Mouse (Mus musculus) bone marrow, adult 2 months (tissue): ENCODE results near the gene Ccdc74a. TPM values are rescaled to one million over a fixed set of nuclear protein-coding genes. Genes with fewer than 3 reads are reported as not detected.

Source experiments
- H3K27ac ChIP-seq: fragments of 200-500 bp; 2 replicates; pipeline ENCODE4 v1.5.1; 2012; ENCODE audit warnings: low read depth, mild to moderate bottlenecking, control low read depth, inconsistent platforms, low read length; ENCODE audit not compliant: control insufficient read depth, poor library complexity, insufficient read depth
- H3K4me1 ChIP-seq: fragments of 200-500 bp; 2 replicates; pipeline ENCODE4 v1.6.1; 2011; ENCODE audit warnings: low read length; ENCODE audit not compliant: control insufficient read depth, insufficient read depth
- H3K4me3 ChIP-seq: fragments of 200-500 bp; replicated peaks from 2 replicates; pipeline ENCODE3; 2011; ENCODE audit warnings: mild to moderate bottlenecking, low read depth, low read length, control low read depth; ENCODE audit not compliant: control insufficient read depth
- CTCF ChIP-seq: fragments of 200-500 bp; IDR thresholded peaks from 2 replicates; pipeline ENCODE4 v1.5.1; 2011; ENCODE audit warnings: low read length, control low read depth; ENCODE audit not compliant: control insufficient read depth, insufficient read depth
- POLR2A ChIP-seq: fragments of 200-500 bp; IDR thresholded peaks from 2 replicates; pipeline ENCODE4 v1.6.1; 2011; ENCODE audit warnings: low read depth, mild to moderate bottlenecking, control low read depth, low read length, borderline replicate concordance; ENCODE audit not compliant: control insufficient read depth
- WGBS: fragments of 180-500 bp; shearing (Covaris S2); methylation state at CpG from one replicate; pipeline ENCODE4 v1.1.7; 2018; 5-methylcytosine and 5-hydroxymethylcytosine counted together
- polyA plus RNA-seq: library from polyadenylated mRNA; stranded (reverse); fragments of >200 nt; gene quantifications from 2 replicates; pipeline ENCODE4 v1.2.4, GENCODE M21; 2011; ENCODE audit warnings: low replicate concordance; ENCODE audit not compliant: missing spikeins, insufficient read depth, insufficient read length

Gene Ccdc74a
- polyA plus RNA-seq, 1 experiment, result 2.4 TPM

DNA sequence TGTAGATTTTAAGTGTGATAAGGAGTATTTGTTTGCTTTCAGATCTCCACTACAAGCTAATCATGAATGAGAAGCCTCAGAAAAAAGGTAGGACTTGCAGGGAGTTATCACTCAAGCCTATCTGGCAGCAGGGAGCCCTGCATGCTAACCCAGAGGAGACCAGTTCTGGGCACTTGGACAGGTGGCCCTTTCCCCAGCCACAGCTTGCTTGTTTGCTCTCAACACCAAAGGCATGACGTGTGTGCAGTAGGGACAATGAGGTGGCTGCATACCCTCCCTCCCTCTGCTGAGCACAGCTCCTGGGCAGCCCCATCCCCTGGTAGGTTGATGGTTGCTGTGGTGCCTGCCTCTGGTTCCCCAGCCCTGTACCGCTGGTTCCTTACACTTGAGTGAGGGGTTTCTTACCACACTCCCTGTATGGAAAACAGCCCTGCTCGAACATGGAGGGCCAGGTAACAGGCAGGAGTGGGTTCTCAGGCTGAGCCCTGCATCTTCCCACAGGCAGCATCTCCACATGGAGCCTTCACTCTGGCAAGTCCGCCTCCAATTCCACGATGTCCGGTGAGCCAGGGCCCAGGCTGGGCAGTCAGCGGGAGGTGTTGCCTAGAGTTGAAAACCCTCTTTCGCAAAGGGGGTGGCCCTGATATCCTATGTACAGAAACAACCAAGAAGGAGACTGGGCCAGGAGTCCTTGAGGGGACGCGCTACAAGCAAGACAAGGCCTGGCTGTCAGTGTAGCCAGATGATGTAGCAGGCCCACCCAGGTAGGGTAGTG is 1.5 kb downstream of the Ccdc74a start:
- 89% methylated on average over 10 of the region's 10 CpGs for WGBS
- Histone ChIP-seq H3K27ac (no peak overlapping the region), H3K4me1 (no peaks in the 10 kb centered on the region; the same call in 1 of the 2 replicates), H3K4me3 (no peak overlapping the region)
- TF ChIP-seq CTCF (no peak), POLR2A (no peak)

DNA sequence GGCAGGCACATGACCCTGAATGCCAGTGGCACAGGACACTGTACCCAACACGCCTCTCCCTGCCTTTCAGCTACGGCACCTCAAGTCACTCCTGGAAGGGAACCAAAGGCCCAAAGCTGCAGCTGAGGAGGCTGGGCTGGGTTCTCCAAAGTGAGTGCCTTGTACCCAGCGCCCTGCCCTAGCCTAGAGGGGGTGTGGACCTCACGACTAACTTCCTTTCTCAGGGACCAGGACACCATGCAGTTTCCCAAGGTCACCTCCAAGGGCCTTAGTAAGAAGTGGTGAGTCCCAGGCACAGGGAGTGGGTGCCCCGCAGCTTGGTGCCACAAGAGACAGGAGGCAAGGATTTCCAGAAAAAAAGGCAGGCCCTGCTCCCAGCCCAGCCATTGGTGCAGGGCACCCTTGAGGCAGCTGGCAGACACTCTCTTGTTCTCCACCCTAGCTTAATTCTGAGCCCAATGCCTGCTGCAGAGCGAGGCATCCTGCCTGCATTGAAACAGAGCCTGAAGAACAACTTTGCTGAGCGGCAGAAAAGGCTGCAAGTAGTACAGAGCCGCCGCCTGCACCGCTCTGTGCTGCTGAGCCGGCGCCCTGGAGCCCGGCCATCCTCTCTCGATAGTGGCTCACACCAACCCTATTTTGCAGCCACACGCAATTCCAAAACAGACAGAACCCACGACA is 3.8 kb downstream of the Ccdc74a start:
- 85% methylated on average over 16 of the region's 16 CpGs for WGBS

DNA sequence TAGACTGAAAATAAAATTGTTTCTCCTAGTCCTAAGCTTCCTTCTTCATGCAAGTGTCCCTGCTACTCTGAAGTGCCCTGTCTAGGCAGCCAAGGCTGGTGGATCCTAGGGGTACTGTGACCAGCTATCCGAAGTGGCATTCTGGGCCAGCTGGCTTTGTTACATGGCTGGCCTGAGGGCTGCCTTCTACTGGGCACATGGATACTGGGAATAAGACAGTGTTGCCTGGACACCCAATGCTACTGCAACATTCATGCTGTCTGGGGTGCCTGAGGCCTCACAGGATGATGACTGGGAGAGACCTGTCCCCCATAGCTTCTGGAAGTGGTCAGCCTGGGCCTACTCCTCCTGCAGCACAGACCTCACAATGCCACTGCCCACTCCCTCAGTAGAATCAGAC is 4.4 kb downstream of the Ccdc74a start:
- Histone ChIP-seq H3K4me3 (no peak overlapping the region), H3K27ac (no peak overlapping the region), H3K4me1 (peaks cover 2% of the 10 kb centered on the region)
- WGBS, result 91% methylated on average over 1 of the region's 1 CpGs
- TF ChIP-seq POLR2A (no peak), CTCF (no peak)

More for the DNA sequence above, 3.8 kb downstream of the Ccdc74a start:
- no peak for TF ChIP-seq POLR2A
- TF ChIP-seq CTCF, result no peak
- no peak overlapping the region for H3K27ac ChIP-seq
- peaks cover 2% of the 10 kb centered on the region for H3K4me1 ChIP-seq
- H3K4me3 ChIP-seq, result no peak overlapping the region

DNA sequence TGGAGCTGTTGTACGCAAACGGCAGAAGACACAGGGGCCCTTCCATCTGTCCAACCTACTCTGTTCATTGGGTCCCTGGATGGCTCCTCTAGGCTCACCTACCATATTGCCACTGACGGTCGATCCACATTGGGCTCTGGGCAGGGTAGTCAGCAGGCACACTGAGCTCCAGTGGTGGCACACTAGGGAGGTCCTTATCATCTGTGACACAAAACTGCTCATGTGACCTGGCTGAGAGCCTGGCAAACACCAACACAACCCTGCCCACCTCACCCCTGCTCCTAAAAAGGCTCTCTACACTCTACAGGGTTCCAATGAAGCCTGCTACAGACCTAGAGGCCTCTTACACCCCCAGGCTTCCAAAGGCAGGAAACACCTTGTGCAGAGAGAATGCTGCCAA is 6.3 kb downstream of the Ccdc74a start:
- Histone ChIP-seq H3K27ac (no peak overlapping the region), H3K4me1 (peaks cover 2% of the 10 kb centered on the region), H3K4me3 (no peak overlapping the region)
- WGBS, result 83% methylated on average over 4 of the region's 4 CpGs
- no peak for TF ChIP-seq POLR2A

DNA sequence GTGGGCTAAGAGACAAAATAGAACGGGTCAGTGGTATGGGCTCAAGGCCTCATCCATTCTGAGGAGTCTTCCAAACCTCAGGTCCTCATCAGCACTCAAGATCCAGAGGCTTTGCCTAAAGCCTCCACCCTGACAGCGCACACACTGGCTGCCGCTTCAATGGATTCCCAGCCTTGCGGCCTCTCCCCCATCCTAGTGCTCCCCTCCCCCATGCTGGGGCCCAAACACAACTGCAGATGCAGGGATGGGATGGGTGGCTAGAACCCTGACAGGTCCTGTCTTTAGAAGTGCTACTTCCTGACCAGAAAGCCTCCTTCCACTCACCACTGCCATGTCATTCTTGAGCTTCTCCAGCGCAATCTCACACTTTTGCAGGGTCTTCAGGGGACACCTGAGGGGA is 7.3 kb downstream of the Ccdc74a start:
- 93% methylated on average over 5 of the region's 5 CpGs for WGBS
- TF ChIP-seq CTCF, result no peak
- no peak for TF ChIP-seq POLR2A
- Histone ChIP-seq H3K4me3 (no peak overlapping the region), H3K27ac (no peak overlapping the region), H3K4me1 (peaks cover 2% of the 10 kb centered on the region)

DNA sequence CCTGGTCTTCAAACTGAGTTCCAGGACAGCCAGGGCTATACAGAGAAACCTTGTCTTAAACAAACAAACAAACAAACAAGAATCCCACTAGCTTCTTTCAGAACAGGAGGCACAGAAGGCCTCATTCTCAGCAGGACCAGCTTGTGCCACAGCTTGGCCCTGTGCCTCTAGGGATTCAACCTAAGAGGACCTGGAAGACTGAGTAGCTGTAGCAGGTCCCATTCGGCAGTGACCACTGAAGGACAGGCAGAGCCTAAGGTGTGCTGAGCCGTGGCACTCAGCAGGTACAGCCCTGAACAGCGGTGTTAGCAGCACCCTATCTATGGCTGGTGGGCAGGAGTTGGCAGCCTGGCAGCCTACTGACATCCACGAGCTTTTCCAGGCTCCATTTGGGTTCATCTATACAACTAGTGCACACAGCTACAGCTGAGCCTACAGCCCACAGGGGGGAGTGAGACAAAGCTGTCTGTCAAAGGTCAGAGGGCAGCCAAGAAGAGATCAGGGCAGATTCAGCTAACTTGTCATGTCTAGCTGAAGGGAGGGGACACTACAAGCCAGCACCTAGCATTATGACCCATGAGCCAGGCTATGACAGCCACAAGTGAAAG is 8.0 kb downstream of the Ccdc74a start:
- no peak overlapping the region for H3K27ac ChIP-seq

DNA sequence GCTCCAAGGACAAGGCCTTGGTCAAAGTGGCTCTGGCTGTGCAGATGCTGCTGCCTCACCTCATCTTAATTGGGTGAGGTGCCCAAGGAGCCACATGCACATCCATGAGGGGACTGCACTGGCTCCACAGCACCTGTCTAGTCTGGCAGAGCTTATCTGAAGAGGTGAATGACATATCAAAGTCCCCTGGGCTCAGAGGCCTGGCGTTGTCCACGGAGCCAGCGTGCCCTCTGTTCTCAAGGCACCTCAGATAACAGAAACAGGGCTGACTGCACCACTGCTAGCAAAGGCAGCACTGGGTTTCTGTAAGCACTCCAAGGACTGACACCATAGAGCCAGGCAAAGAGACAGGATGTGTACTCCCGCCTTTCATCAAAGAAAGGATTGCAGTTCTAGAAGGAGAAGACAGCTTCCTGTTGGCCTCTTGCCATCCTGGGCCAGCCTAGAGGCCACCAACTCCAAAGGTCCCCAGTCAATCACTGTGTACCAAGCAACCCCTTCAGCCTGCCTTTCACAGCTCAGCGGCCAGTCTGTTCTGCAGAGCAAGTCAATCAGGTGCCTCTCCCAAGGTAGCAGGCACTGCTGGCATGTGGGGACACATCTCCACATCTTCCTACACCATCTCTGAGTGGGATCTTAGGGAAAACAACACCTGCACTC is 10.1 kb downstream of the Ccdc74a start:
- H3K4me1 ChIP-seq, result peaks cover 2% of the 10 kb centered on the region
- H3K27ac ChIP-seq, result no peak overlapping the region
- WGBS, result 68% methylated on average over 5 of the region's 5 CpGs
- TF ChIP-seq CTCF (no peak), POLR2A (no peak)
- H3K4me3 ChIP-seq, result no peak overlapping the region

More for the DNA sequence above, 8.0 kb downstream of the Ccdc74a start:
- Histone ChIP-seq H3K4me3 (no peak overlapping the region), H3K4me1 (peaks cover 2% of the 10 kb centered on the region)
- TF ChIP-seq CTCF, result no peak
- no peak for TF ChIP-seq POLR2A
- WGBS, result 88% methylated on average over 4 of the region's 4 CpGs

DNA sequence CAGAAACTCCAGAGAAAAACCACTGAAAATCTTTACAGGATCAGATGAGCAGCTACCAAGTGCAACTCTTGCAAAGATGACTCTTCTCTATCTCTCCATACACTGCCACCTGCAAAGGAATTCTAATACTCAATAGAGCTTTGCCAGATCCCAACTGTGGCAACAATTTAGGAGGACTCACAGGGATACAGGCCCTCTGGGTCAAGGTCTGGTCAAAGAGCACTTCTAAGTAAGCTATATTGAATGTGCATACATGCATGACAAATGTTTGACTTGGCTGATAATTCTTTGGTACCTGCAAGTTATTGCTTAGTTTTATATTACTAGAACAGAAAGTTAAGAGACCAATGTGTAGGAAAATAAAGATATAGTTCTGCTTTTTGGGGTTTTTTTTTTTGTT is 19.3 kb downstream of the Ccdc74a start:
- no peaks in the 10 kb centered on the region for H3K4me1 ChIP-seq
- no peak for TF ChIP-seq CTCF
- no peak for TF ChIP-seq POLR2A
- no peak overlapping the region for H3K4me3 ChIP-seq
- H3K27ac ChIP-seq, result no peak overlapping the region
